ENCODE assay signal across 17 mouse cellular contexts in genomic region chr1:186926316-186926949, GRCm38 (mm10). TPM values are rescaled to one million over a fixed set of nuclear protein-coding genes. Genes with fewer than 3 reads are reported as not detected.
DNase-seq lines count a peak whose midpoint lies in the region; ATAC-seq and TF ChIP-seq lines count a peak whose summit lies in the region.
"Had no signal": no experiment of that assay in that cellular context is flagged by ENCODE, and none has a peak within 500 bp of the region (broad histone marks: within the 10 kb centered on the region; RNA-seq: fewer than 3 reads in every experiment).

No protein-coding gene starts in this region.

- intact Hi-C loops in left cerebral cortex, adult 2 months (cut with DNase I) = no loop called here

- no peak for TF ChIP-seq EP300 in ES-Bruce4 (IDR thresholded peaks at IDR 0.05; ENCODE audit: insufficient read depth, low read depth, low read length)

- H3K4me1 ChIP-seq in ES-Bruce4 (ENCODE audit: control insufficient read depth, insufficient read depth, low read length) = peaks cover 1% of the 10 kb centered on the region
- peaks cover 8% of the 10 kb centered on the region; the same call in 1 of the 2 replicates for H3K4me1 ChIP-seq in embryonic facial prominence, embryonic 12.5 days
- H3K4me1 ChIP-seq in midbrain, embryonic 11.5 days (ENCODE audit: control insufficient read depth, insufficient read depth, low read length) = peaks cover 13% of the 10 kb centered on the region; the same call in 1 of the 2 replicates
- H3K4me1 ChIP-seq: embryonic facial prominence, embryonic 15.5 days had no signal

- 0 out of 2 replicates have a peak overlapping the region, but pooled peaks have one; percentile 25 for H3K27ac ChIP-seq in ES-Bruce4 (ENCODE audit: insufficient read depth, low read length)
- H3K27ac ChIP-seq in embryonic facial prominence, embryonic 12.5 days = 0 out of 2 replicates have a peak overlapping the region, but pooled peaks have one; percentile 9
- H3K27ac ChIP-seq in midbrain, embryonic 11.5 days (ENCODE audit: low read depth, low read length) = no peak overlapping the region
- H3K27ac ChIP-seq in left cerebral cortex, adult 2 months = no peak overlapping the region
- H3K27ac ChIP-seq: embryonic facial prominence, embryonic 15.5 days; gastrocnemius, adult 2 months; hindbrain, embryonic 14.5 days had no signal

- H3K4me3 ChIP-seq in ES-Bruce4 (ENCODE audit: low read depth, low read length) = no peak overlapping the region
- H3K4me3 ChIP-seq in embryonic facial prominence, embryonic 12.5 days = no peak overlapping the region
- no peak overlapping the region for H3K4me3 ChIP-seq in midbrain, embryonic 11.5 days (ENCODE audit: low read depth, low read length)
- no peak overlapping the region for H3K4me3 ChIP-seq in left cerebral cortex, adult 2 months
- H3K4me3 ChIP-seq: embryonic facial prominence, embryonic 15.5 days; gastrocnemius, adult 2 months had no signal

- peak; percentile 41 for DNase-seq in adrenal gland, adult 2 months
- DNase-seq in adrenal gland, adult 18-20 months (ENCODE audit: low spot score in 2 of 2) = no peak
- DNase-seq in midbrain, embryonic 11.5 days (ENCODE audit: low spot score, missing footprints) = peak; percentile 92
- no peak for DNase-seq in left cerebral cortex, adult 2 months (ENCODE audit: extremely low spot score in 1 of 2, low spot score in 2 of 2)
- no peak for DNase-seq in yolk sac, embryonic 10.5 days (ENCODE audit: low spot score)
- no peak for DNase-seq in right cerebral cortex, postnatal 14 days
- DNase-seq: cerebellum, adult 18-20 months; gastrocnemius, adult 2 months; kidney, adult 9 months; lung, postnatal 10 days had no signal

- no peak for TF ChIP-seq CTCF in ES-Bruce4 (IDR thresholded peaks at IDR 0.05; ENCODE audit: low read depth, low read length)
- TF ChIP-seq CTCF in left cerebral cortex, adult 2 months (IDR thresholded peaks at IDR 0.05) = no peak

- H3K9ac ChIP-seq in ES-Bruce4 (ENCODE audit: low read depth, poor library complexity, severe bottlenecking) = no peak overlapping the region
- no peak overlapping the region for H3K9ac ChIP-seq in embryonic facial prominence, embryonic 12.5 days
- no peak overlapping the region for H3K9ac ChIP-seq in midbrain, embryonic 11.5 days (ENCODE audit: low read length)
- H3K9ac ChIP-seq: embryonic facial prominence, embryonic 15.5 days; hindbrain, embryonic 14.5 days had no signal

- TF ChIP-seq POLR2A in ES-Bruce4 (IDR thresholded peaks at IDR 0.05; ENCODE audit: insufficient read depth, low read length) = no peak

- ATAC-seq in embryonic facial prominence, embryonic 12.5 days (ENCODE audit: insufficient number of reproducible peaks, insufficient read depth, low FRiP score, low TSS enrichment) = no peak
- ATAC-seq in midbrain, embryonic 11.5 days (ENCODE audit: low FRiP score) = peak; percentile 38

- WGBS in embryonic facial prominence, embryonic 12.5 days = 53% methylated on average over 8 of the region's 8 CpGs
- 22% methylated on average over 8 of the region's 8 CpGs for WGBS in midbrain, embryonic 11.5 days

- no peaks in the 10 kb centered on the region for H3K36me3 ChIP-seq in ES-Bruce4 (ENCODE audit: control insufficient read depth, insufficient read depth, low read length, poor library complexity, severe bottlenecking)
- no peaks in the 10 kb centered on the region for H3K36me3 ChIP-seq in embryonic facial prominence, embryonic 12.5 days
- no peaks in the 10 kb centered on the region for H3K36me3 ChIP-seq in midbrain, embryonic 11.5 days (ENCODE audit: control insufficient read depth, insufficient read depth, low read length)
- H3K36me3 ChIP-seq: embryonic facial prominence, embryonic 15.5 days; G1E had no signal

- no peaks in the 10 kb centered on the region for H3K9me3 ChIP-seq in ES-Bruce4 (replicated peaks; ENCODE audit: control insufficient read depth, insufficient read depth, low read length, poor library complexity, severe bottlenecking)
- no peaks in the 10 kb centered on the region for H3K9me3 ChIP-seq in embryonic facial prominence, embryonic 12.5 days
- H3K9me3 ChIP-seq in midbrain, embryonic 11.5 days (ENCODE audit: control insufficient read depth, low read length) = no peaks in the 10 kb centered on the region
- H3K9me3 ChIP-seq: embryonic facial prominence, embryonic 15.5 days had no signal

- no peaks in the 10 kb centered on the region for H3K27me3 ChIP-seq in ES-Bruce4 (ENCODE audit: control insufficient read depth, insufficient read depth, low read length, poor library complexity, severe bottlenecking)
- no peaks in the 10 kb centered on the region for H3K27me3 ChIP-seq in embryonic facial prominence, embryonic 12.5 days
- H3K27me3 ChIP-seq in midbrain, embryonic 11.5 days (ENCODE audit: control insufficient read depth, insufficient read depth, low read length) = peaks cover 10% of the 10 kb centered on the region
- H3K27me3 ChIP-seq: embryonic facial prominence, embryonic 15.5 days had no signal

- no peak overlapping the region for H3K4me2 ChIP-seq in embryonic facial prominence, embryonic 12.5 days (replicated peaks)
- H3K4me2 ChIP-seq in midbrain, embryonic 11.5 days = no peak overlapping the region
- H3K4me2 ChIP-seq: embryonic facial prominence, embryonic 15.5 days; hindbrain, embryonic 14.5 days had no signal

RNA-seq across cellular contexts. Expression of gene D1Pas1, which starts 40.8 kb away (rescaled TPM):
- under 1 TPM in 1 of 2 experiments, not detected in 1; 0.09 TPM for total RNA-seq in adrenal gland, adult 2 months (2021)
- not detected in 2 replicates for polyA plus RNA-seq in adrenal gland, adult 2 months (2012; rRNA removed)
- not detected for total RNA-seq in adrenal gland, adult 18-20 months (2021)
- 2.3 and 2.5 TPM in 2 replicates for polyA plus RNA-seq in ES-Bruce4 (2011; ENCODE audit: insufficient read depth, insufficient read length, low read depth, missing spikeins)
- polyA plus RNA-seq in embryonic facial prominence, embryonic 12.5 days (2016; fragmentation: Nextera tagmentation; extraction: Ambion mirVana) = 0.06 TPM in 1 of 2 replicates, not detected in the other
- 0.10 and 0.15 TPM in 2 replicates for polyA plus RNA-seq in midbrain, embryonic 11.5 days (2014; fragmentation: Nextera tagmentation; extraction: Ambion mirVana)
- total RNA-seq in left cerebral cortex, adult 2 months (2021) = not detected
- total RNA-seq: gastrocnemius, adult 2 months; layer of hippocampus, postnatal 14 days; liver, adult 2 months had no signal
- polyA plus RNA-seq: G1E; liver, adult 2 months had no signal

Comparison
In these comparisons a context has a peak if more than half of its experiments do, and no peak if none do; other contexts are left out.
1. DNase-seq: peak in adrenal gland, adult 2 months (single experiment) and midbrain, embryonic 11.5 days (single experiment); none in adrenal gland, adult 18-20 months (0 of 2), left cerebral cortex, adult 2 months (0 of 2), yolk sac, embryonic 10.5 days (single experiment) and right cerebral cortex, postnatal 14 days (single experiment).
2. H3K27ac ChIP-seq: peak in ES-Bruce4 (single experiment) and embryonic facial prominence, embryonic 12.5 days (single experiment); none in midbrain, embryonic 11.5 days (single experiment) and left cerebral cortex, adult 2 months (single experiment).